Mouse (Mus musculus) kidney, postnatal 36 days (tissue): ENCODE results near the gene Gdf3.
"Not testable (repeated sequence)": the region's sequence is repeated elsewhere in the genome, so short reads cannot be mapped to it uniquely, and the experiment has no call there.

Source experiments
- DNase-seq, 2 experiments: peaks; one replicate each; pipeline ENCODE4 v3.0.0; 2021 to 2022; ENCODE audit warnings: mixed read lengths in 2 of 2

Gene Gdf3

DNA sequence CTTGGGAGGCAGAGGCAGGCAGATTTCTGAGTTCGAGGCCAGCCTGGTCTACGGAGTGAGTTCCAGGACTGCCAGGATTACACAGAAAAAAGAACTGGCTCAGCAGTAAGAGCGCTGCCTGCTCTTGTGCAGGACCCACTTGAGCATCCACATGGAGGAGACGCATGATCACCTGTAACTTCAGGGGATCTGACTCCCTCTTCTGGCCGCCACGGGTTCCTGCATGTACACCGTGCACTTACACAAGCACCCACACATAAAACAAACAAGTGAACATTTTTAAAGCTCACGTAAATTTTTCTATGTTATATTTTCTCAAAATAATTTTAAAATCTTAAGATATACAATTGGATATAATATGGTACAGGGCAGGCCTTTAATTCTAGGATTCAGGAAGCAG, 4.4 kb downstream of the Gdf3 start:
- peak in 1 of 2 experiments; percentile 20 for DNase-seq

DNA sequence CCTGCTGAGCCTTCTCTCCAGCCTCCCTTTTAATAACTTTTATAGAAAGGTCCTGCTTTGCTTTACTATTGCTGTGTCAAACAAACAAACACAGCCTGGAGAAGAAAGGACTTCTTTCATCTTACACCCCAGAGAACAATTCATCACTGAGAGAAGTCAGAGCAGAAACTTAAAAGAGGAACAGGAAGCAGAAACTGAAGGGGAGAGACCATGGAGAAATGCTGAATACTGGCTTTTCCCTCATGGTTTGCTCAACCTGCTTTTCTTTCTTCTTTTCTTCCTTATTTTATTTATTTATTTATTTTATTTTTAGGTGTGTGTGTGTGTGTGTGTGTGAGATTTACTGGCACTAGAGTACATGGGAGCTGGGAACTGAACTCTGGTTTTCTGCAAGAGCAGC, 5.6 kb downstream of the Gdf3 start:
- no peak for DNase-seq

DNA sequence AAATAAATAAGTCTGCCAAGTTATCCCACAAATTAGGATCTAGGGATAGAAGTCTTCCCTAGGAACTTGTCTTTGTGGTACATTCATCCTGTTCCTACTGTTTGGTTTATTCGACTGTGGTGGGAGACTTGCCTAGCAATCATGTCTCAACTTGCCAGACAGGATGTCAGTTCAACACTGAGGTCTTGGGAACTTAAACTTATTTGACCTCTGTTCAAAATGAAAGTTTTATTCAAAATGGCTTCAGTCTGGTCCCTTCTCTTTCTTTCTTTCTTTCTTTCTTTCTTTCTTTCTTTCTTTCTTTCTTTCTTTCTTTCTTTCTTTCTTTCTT, 6.9 kb downstream of the Gdf3 start:
- DNase-seq: no peak

- peak; percentile 86 to 88 for DNase-seq
Measured at GRCm38 (mm10) chr6:122602242-122602991, 7.5 kb downstream of the Gdf3 start, which contains the start of gene Apobec1. Apobec1 (minus strand) TSS chr6:122602444.

GRCm38 (mm10) chr6:122601615-122602014, 8.3 kb downstream of the Gdf3 start:
- DNase-seq: no peak

- no peak for DNase-seq
Measured at GRCm38 (mm10) chr6:122601031-122601430, 8.9 kb downstream of the Gdf3 start.

GRCm38 (mm10) chr6:122600066-122600646, 9.7 kb downstream of the Gdf3 start:
- no peak for DNase-seq

- no peak for DNase-seq
Measured at GRCm38 (mm10) chr6:122599054-122599737, 10.7 kb downstream of the Gdf3 start.

DNA sequence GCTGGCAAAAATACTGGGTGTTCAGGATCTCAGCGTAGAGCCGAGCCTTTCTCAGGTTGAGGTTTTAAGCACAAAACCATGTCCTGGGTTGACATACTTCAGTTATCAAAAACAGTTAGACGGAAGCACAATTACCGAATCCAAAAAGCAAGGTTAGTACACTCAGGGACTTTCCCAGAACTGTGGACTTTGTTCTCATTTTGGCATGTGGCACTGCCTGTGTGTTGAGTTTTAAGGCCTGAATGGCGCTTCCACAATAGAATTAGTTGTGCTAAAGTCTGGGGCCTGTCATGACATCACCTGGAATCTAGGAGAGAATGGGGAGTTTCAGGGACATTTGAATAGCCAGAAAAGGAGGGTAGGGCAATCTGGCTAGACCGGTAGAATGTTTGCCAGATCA, 11.5 kb downstream of the Gdf3 start:
- peak; percentile 21 to 36 for DNase-seq

DNA sequence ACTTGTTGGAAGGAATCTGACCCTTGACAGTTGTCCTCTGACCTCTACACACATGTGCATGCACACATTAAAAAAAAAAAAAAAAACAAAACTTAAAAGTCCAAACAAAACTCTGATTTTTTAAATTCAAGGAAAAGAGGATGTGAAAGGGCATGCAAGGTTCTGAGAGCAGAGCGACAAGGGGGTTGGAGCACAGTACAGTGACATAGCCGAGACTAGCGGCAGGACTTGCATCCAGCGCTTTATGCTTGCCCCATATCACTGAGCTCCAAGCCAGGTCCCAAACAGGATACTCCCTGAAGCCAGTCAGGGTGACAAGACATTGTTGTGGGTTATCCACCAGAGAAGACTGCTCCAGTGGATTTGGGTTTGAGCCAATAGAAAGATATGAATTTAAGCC, 11.9 kb downstream of the Gdf3 start:
- no peak for DNase-seq

GRCm38 (mm10) chr6:122596608-122597007, 13.3 kb downstream of the Gdf3 start:
- no peak for DNase-seq

GRCm38 (mm10) chr6:122595637-122596036, 14.2 kb downstream of the Gdf3 start:
- DNase-seq: peak; percentile 56 to 62

DNA sequence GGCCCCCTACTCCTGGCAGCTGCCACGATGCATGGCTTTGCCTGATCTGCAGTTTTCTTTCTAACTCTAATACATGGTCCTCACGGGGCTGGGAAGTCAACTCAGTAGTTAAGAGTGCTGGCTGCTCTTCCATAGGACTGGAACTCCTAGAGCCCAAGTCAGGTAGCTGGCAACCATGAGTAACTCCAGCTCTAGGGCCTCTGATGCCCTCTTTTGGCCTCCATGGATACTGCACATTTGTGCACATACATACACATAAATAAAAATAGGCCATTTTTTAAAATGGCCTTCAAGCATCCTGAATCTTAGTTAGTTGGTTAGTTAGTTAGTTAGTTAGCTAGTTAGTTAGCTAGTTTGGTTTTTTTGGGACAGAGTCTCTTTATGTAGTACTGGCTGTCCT, 17.0 kb downstream of the Gdf3 start:
- no peak for DNase-seq

DNA sequence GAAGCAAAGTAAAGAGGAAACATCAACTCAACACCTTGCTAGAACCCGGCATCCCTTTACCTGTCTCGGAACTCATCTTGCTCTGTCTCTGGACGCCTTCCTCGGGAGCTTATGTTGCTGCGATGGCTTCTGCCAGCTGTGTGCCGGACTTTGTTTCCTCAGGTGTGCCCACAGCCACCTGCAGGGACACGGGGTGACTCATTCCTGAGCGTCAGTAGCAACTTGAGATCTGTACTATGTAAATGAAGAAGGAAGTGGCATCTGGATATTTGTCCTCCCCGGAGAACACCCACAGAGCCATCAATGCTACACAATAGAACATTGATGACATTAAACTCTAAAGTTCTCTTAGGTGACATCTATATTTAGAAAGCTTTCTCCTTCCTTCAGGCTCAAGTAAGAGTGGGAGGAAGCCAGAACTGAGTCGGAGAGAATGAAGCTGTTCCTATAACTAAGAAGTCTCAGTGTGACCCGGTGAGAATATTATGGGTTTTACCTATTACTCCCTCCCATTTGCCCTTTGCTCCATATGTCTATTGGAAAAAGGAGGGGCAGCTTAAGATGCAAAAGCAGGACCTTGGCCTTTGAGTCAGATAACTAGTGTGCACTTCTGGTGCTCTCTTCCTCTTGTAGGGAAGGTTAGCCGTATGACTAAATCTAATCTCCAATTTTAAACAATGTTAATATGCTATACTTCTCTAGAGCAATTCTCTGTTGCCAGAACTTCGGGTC, 18.7 kb downstream of the Gdf3 start:
- no peak for DNase-seq

DNA sequence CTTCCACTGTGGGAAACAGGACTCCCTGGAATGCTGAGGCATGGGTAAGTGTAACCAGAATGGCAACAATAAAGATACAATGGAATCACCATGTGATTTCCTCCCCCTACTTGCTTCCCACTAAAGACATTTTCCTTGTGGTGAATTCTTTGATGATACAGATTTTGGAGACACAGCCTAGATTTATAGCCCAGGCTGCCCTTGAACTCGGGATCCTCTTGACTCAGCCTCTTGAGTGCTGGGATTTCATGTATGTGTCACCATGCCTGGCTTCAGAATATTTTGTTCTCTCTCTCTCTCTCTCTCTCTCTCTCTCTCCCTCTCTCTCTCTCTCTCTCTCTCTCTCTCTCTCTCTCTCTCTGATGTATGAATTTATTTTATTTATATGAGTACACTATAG, 30.8 kb downstream of the Gdf3 start:
- DNase-seq: no peak

DNA sequence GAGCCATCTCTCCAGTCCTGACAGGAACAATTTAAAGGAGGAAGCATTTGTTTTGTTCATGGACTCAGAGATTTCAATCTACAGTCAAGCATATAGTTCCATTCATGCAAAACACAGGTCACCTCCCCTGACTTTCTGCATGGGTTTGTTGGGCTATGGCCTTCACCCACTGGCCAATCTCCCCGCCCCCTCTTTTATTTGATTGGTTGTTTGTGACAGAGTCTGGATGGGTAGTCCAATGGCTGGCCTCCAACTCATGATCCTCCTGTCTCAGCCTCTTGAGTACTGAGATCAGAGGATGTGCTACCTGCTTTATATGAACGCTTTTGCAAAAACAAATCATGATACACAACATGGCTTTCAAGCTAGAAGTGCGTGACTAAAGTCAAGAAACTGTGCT, 32.9 kb downstream of the Gdf3 start:
- no peak for DNase-seq

- not testable (repeated sequence) for DNase-seq
Measured at GRCm38 (mm10) chr6:122575037-122575436, 34.9 kb downstream of the Gdf3 start.

GRCm38 (mm10) chr6:122571617-122571959, 38.3 kb downstream of the Gdf3 start:
- no peak for DNase-seq

DNA sequence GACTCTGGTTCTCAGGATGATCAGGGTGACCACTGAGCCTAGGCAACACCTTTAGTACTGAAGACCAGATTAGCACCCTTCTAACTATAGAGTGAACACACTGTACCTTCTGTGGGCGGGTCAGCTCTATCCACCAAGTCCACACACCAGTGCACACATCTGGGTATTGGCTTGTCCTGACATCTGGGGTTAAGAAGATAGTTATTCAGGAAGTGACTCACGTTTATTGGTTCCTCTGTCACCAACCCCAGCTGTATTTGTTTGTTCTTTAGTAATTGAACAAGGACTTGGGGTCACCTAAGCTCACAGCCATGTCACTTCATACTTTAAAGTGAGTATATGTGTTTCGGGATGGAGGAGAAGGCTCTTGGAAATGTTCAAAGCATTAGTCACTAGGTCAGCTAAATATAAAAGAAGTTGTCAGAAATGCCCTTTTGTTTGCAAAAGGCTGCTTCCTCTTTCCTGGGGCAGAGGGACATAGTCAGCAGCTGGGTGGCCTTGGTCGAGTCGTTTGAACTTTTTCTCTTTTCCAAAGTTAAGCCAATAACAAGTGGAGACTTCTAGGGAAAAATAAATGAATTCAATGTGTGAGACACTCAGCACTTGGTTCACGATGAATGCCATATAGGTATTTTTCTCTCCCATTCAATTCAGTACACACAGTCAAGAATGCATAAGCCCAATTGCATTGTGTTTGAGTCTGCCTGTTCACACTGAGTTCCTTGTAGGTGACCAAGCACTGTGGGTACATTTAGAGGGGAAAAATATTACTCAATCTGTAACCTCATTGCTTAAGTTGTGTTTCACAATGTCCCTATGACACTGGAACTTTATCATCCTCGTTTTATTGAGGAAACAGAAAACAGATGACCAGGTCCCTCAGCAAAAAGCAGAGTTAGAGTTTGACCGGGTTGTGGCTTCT, 38.9 kb downstream of the Gdf3 start:
- DNase-seq: no peak

GRCm38 (mm10) chr6:122569762-122570161, 40.1 kb downstream of the Gdf3 start:
- DNase-seq: no peak

DNA sequence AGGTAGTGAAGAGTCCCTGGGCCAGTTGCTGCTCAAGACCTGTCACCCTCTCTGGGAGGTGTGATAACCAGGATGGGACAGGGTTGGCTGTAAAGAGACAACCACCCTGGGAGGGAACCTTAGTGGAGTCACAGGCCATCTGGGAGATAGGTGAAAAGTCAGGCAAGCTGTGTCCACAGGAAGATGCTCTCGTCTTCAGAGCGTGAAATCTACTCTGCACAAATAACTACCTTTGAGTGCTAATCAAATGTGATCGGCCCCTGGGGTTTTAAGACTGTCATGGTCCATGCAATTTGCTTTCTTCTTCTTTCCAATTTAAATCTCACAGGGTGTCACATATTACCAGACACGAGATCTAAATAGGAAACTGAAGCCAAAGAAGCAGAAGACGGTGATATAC, 40.8 kb downstream of the Gdf3 start:
- no peak for DNase-seq

GRCm38 (mm10) chr6:122565070-122565784, 44.7 kb downstream of the Gdf3 start:
- no peak for DNase-seq
